Comparison of ENCODE assay signal across 20 mouse cellular contexts in genomic region chr11:116296191-116296734, GRCm38 (mm10). TPM values are rescaled to one million over a fixed set of nuclear protein-coding genes. Genes with fewer than 3 reads are reported as not detected.
"Had no signal": no experiment of that assay in that cellular context is flagged by ENCODE, and none has a peak within 500 bp of the region (broad histone marks: within the 10 kb centered on the region; RNA-seq: fewer than 3 reads in every experiment).

No protein-coding gene starts in this region.

- H3K9me3 ChIP-seq: limb, embryonic 12.5 days; liver, embryonic 13.5 days; lung, embryonic 15.5 days; megakaryocyte, embryonic 14.5 days; stomach, embryonic 15.5 days had no signal

- ATAC-seq: liver, postnatal 0 days; midbrain, embryonic 16.5 days had no signal

- H3K9ac ChIP-seq: limb, embryonic 12.5 days; liver, embryonic 13.5 days; liver, postnatal 0 days; lung, embryonic 15.5 days; stomach, embryonic 15.5 days had no signal

- H3K4me2 ChIP-seq: limb, embryonic 12.5 days; liver, embryonic 13.5 days; lung, embryonic 15.5 days; midbrain, embryonic 11.5 days; stomach, embryonic 15.5 days had no signal

- H3K27me3 ChIP-seq: limb, embryonic 12.5 days; liver, embryonic 13.5 days; lung, embryonic 15.5 days; megakaryocyte, embryonic 14.5 days; stomach, embryonic 15.5 days had no signal

- H3K4me1 ChIP-seq: limb, embryonic 12.5 days; lung, embryonic 15.5 days had no signal

- DNase-seq: kidney, adult 9 months; kidney, postnatal 36 days; liver; liver, embryonic 13.5 days; liver, postnatal 0 days; lung, postnatal 14 days; thymus, adult 18-20 months; thymus, postnatal 14 days had no signal

- H3K27ac ChIP-seq: kidney, postnatal 0 days; limb, embryonic 12.5 days; liver, embryonic 13.5 days; lung, embryonic 15.5 days; macrophage; stomach, embryonic 15.5 days had no signal

- H3K4me3 ChIP-seq: limb, embryonic 12.5 days; liver, embryonic 13.5 days; lung, embryonic 15.5 days; megakaryocyte, embryonic 14.5 days; stomach, embryonic 15.5 days had no signal

RNA-seq across cellular contexts. Expression of gene Galr2, which starts 15.5 kb away (rescaled TPM):
- total RNA-seq: layer of hippocampus, adult 18-20 months; layer of hippocampus, postnatal 10 days; left cerebral cortex, postnatal 36 days had no signal
- polyA plus RNA-seq: limb, embryonic 12.5 days; liver, embryonic 13.5 days; liver, postnatal 0 days; macrophage; spleen, adult 2 months had no signal

RNA-seq across cellular contexts. Expression of gene Foxj1, which starts 38.9 kb away (rescaled TPM):
- polyA plus RNA-seq: macrophage had no signal

RNA-seq across cellular contexts. Expression of gene Evpl, which starts 58.4 kb away (rescaled TPM):
- polyA plus RNA-seq: macrophage had no signal
